Mouse (Mus musculus) C2C12 (cell line): ENCODE data around the gene Lrguk. TPM values are rescaled to one million over a fixed set of nuclear protein-coding genes. Genes with fewer than 3 reads are reported as not detected.
A peak's percentile ranks its signal among the peaks of the same experiment; 100 is the strongest.

Experiments
- H3K27me3 ChIP-seq: one replicate; pipeline ENCODE4 v1.6.1; 2011; ENCODE audit not compliant: control insufficient read depth, insufficient read depth, insufficient read length
- H3K36me3 ChIP-seq: one replicate; pipeline ENCODE4 v1.6.1; 2011; ENCODE audit not compliant: control insufficient read depth, insufficient read depth
- H3K4me3 ChIP-seq: one replicate; pipeline ENCODE4 v1.5.1; 2011; ENCODE audit warnings: mild to moderate bottlenecking, control low read depth; ENCODE audit not compliant: poor library complexity, insufficient read depth, severe bottlenecking
- H3K79me2 ChIP-seq: one replicate; pipeline ENCODE4 v1.6.1; 2011; ENCODE audit not compliant: control insufficient read depth, insufficient read depth
- H3K79me3 ChIP-seq: one replicate; pipeline ENCODE4 v1.6.1; 2011; ENCODE audit warnings: low read depth, control low read depth
- H3ac ChIP-seq: one replicate; pipeline ENCODE3; 2011; ENCODE audit warnings: low read depth; ENCODE audit not compliant: control insufficient read depth, insufficient read length
- CEBPB ChIP-seq: IDR thresholded peaks from one replicate; pipeline ENCODE4 v1.6.1; 2011; ENCODE audit warnings: low read depth, mild to moderate bottlenecking, control low read depth, moderate library complexity
- CTCF ChIP-seq: IDR thresholded peaks from one replicate; pipeline ENCODE4 v1.5.1; 2011; ENCODE audit not compliant: control insufficient read depth, insufficient read depth, insufficient read length
- FOSL1 ChIP-seq: IDR thresholded peaks from one replicate; pipeline ENCODE4 v1.8.0; 2011; ENCODE audit warnings: mild to moderate bottlenecking, low read length; ENCODE audit not compliant: poor library complexity, insufficient read depth, severe bottlenecking
- MAX ChIP-seq: IDR thresholded peaks from one replicate; pipeline ENCODE4 v1.6.1; 2011; ENCODE audit warnings: mild to moderate bottlenecking, control low read depth
- MYOD1 ChIP-seq: IDR thresholded peaks from one replicate; pipeline ENCODE4 v1.6.1; 2011; ENCODE audit warnings: low read depth; ENCODE audit not compliant: control insufficient read depth, insufficient read length
- MYOG ChIP-seq: IDR thresholded peaks from one replicate; pipeline ENCODE4 v1.6.1; 2011; ENCODE audit not compliant: control insufficient read depth, insufficient read length; ENCODE audit errors: extremely low read depth
- USF1 ChIP-seq: IDR thresholded peaks from one replicate; pipeline ENCODE4 v1.6.1; 2011; ENCODE audit warnings: low read depth, mild to moderate bottlenecking, control low read depth, moderate library complexity
- polyA plus RNA-seq: library from polyadenylated mRNA; unstranded; fragments of >200 nt; fragmentation: generic; extraction: Trizol; gene quantifications from one replicate; pipeline ENCODE4 v1.2.1, GENCODE M21; 2012; ENCODE audit warnings: missing spikeins

The Lrguk gene
- polyA plus RNA-seq, 1 experiment = 0.32 TPM

- Histone ChIP-seq H3K27me3 (no peaks in the 10 kb centered on the region), H3ac (no peak overlapping the region), H3K4me3 (no peak overlapping the region), H3K36me3 (no peaks in the 10 kb centered on the region), H3K79me2 (no peaks in the 10 kb centered on the region), H3K79me3 (no peaks in the 10 kb centered on the region)
- TF ChIP-seq MYOD1 = no peak
- TF ChIP-seq CEBPB = no peak
- no peak for TF ChIP-seq FOSL1
- no peak for TF ChIP-seq CTCF
- no peak for TF ChIP-seq MAX
- TF ChIP-seq MYOG = no peak
Measured at GRCm38 (mm10) chr6:34073931-34074442, 44.7 kb downstream of the Lrguk start.

GRCm38 (mm10) chr6:34075520-34075919 is 46.3 kb downstream of the Lrguk start:
- no peaks in the 10 kb centered on the region for H3K79me2 ChIP-seq
- no peak overlapping the region for H3K4me3 ChIP-seq
- no peak overlapping the region for H3ac ChIP-seq
- no peaks in the 10 kb centered on the region for H3K27me3 ChIP-seq
- TF ChIP-seq CEBPB (no peak), FOSL1 (no peak), MYOD1 (no peak), MAX (no peak), MYOG (no peak), USF1 (no peak), CTCF (no peak)
- no peaks in the 10 kb centered on the region for H3K36me3 ChIP-seq
- H3K79me3 ChIP-seq = no peaks in the 10 kb centered on the region

GRCm38 (mm10) chr6:34083471-34083870 is 54.2 kb downstream of the Lrguk start:
- no peaks in the 10 kb centered on the region for H3K79me3 ChIP-seq
- no peak overlapping the region for H3K4me3 ChIP-seq
- H3ac ChIP-seq = no peak overlapping the region
- H3K27me3 ChIP-seq = peaks cover 4% of the 10 kb centered on the region
- no peaks in the 10 kb centered on the region for H3K79me2 ChIP-seq
- H3K36me3 ChIP-seq = no peaks in the 10 kb centered on the region
- TF ChIP-seq MYOG = no peak
- TF ChIP-seq USF1 = peak; percentile 57
- peak; percentile 35 for TF ChIP-seq MAX
- no peak for TF ChIP-seq FOSL1

- peaks cover 4% of the 10 kb centered on the region for H3K27me3 ChIP-seq
- no peaks in the 10 kb centered on the region for H3K36me3 ChIP-seq
- TF ChIP-seq FOSL1 (no peak), MYOG (no peak), CEBPB (no peak), MAX (no peak), USF1 (no peak), CTCF (no peak), MYOD1 (no peak)
- no peak overlapping the region for H3K4me3 ChIP-seq
- H3ac ChIP-seq = no peak overlapping the region
- H3K79me3 ChIP-seq = no peaks in the 10 kb centered on the region
- no peaks in the 10 kb centered on the region for H3K79me2 ChIP-seq
Measured at GRCm38 (mm10) chr6:34087701-34088100, 58.5 kb downstream of the Lrguk start.

GRCm38 (mm10) chr6:34088986-34089385 is 59.7 kb downstream of the Lrguk start:
- H3ac ChIP-seq = no peak overlapping the region
- TF ChIP-seq CTCF = no peak
- TF ChIP-seq USF1 = no peak
- no peak for TF ChIP-seq MAX
- TF ChIP-seq FOSL1 = no peak
- no peak for TF ChIP-seq MYOD1
- no peak for TF ChIP-seq CEBPB
- no peak for TF ChIP-seq MYOG
- no peaks in the 10 kb centered on the region for H3K79me2 ChIP-seq
- H3K79me3 ChIP-seq = no peaks in the 10 kb centered on the region
- H3K27me3 ChIP-seq = peaks cover 4% of the 10 kb centered on the region
- H3K4me3 ChIP-seq = no peak overlapping the region
- H3K36me3 ChIP-seq = no peaks in the 10 kb centered on the region

GRCm38 (mm10) chr6:34091537-34091936 is 62.3 kb downstream of the Lrguk start:
- TF ChIP-seq USF1 (no peak), MYOG (no peak), FOSL1 (no peak), CEBPB (no peak), MYOD1 (no peak), CTCF (no peak), MAX (no peak)
- Histone ChIP-seq H3K36me3 (no peaks in the 10 kb centered on the region), H3K27me3 (peaks cover 4% of the 10 kb centered on the region), H3K79me3 (no peaks in the 10 kb centered on the region), H3K4me3 (no peak overlapping the region), H3ac (no peak overlapping the region), H3K79me2 (no peaks in the 10 kb centered on the region)
